Mouse (Mus musculus) left cerebral cortex, adult 11 months (tissue): Measurements from ENCODE around the gene Bag2.

Source experiments
- DNase-seq: peaks from one replicate; pipeline ENCODE4 v3.0.0; 2022; ENCODE audit warnings: low spot score

The Bag2 gene

GRCm38 (mm10) chr1:33757491-33758041 lies at the start of gene Bag2:
Gene Bag2, minus strand, starts transcription at chr1:33757795.
- DNase-seq, result no peak

DNA sequence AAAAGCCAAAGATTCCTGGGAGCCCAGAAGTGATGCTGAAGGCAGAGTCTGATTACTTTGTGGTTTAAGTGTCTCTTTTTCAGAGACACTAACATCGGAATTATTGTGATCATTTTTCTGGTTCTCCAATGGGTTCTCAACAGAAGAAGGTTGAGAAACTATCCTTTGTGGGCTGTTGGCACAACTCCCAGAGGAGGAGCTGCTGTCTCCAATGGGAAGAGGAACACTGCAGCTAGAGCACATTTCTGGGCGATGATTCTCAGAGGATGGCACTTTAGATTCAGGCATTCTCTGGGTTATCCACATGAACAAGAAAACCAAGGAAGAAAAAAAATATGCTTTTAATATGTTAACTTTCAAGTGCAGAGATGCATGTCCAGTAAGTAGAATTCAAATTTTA lies 45.7 kb upstream of the Bag2 start:
- DNase-seq, result no peak

- DNase-seq, result no peak
Measured at GRCm38 (mm10) chr1:33799620-33800019, 42.0 kb upstream of the Bag2 start.

GRCm38 (mm10) chr1:33788493-33788892 lies 30.9 kb upstream of the Bag2 start:
- DNase-seq, result no peak

- no peak for DNase-seq
Measured at GRCm38 (mm10) chr1:33788072-33788471, 30.5 kb upstream of the Bag2 start.

GRCm38 (mm10) chr1:33784561-33784960 lies 27.0 kb upstream of the Bag2 start:
- no peak for DNase-seq

GRCm38 (mm10) chr1:33776175-33776611 lies 18.6 kb upstream of the Bag2 start:
- DNase-seq, result no peak

DNA sequence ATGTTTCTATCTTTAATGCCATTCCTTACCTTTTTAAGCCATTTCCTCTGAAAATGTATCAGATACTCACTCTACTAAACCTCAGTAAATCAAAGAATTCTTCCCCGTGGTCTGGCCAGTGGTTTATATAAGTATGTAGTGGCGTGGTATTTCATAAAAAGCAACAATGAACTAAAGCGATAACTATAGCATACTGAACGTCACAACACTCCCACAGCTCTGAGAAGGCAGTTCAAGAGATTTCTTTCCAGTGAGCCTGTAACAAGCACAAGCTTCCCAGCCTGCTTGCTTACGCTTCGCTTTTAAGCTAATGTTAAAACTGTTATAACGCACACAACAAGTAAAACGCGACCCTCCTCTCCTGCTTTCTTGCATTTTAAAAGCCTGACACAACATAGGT lies 14.5 kb upstream of the Bag2 start:
- DNase-seq, result no peak

DNA sequence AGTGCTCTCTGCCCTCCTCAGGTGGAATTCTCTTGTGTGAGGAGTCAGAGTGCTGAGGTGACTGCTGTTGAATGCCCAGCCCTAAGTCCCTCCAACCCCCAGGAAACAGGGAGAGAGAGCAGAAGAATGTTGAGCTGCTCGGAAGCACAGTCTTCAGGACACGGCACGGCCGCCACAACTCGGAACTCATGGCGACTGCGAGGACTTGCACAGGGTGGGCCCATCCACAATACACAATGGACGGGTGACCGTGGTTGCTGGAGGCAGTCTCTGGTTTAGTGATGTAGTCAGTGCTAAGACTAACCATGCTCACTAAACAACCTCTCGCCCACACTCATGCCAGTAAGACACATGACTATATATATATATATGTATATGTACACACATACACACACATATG lies 14.0 kb upstream of the Bag2 start:
- DNase-seq, result no peak

DNA sequence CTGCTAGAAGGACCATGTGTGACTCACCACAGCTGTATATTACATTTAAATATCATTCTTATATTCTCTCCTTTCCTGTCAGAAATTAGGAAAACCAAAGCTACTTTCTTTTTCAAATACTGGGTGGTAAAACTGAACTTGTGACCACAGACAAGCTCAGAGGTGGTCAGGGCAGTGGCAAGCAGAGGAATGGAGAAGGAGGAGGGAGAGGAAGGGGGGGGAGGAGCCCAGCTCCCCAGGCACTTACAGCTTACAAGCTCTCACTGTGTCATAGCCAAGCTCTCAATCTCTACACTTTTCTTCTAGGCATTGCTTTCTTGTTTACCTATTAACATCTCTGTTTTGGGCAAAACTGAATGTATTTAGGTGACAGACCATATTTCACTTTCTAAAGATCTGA lies 11.2 kb upstream of the Bag2 start:
- no peak for DNase-seq

- no peak for DNase-seq
Measured at GRCm38 (mm10) chr1:33768091-33768787, 10.6 kb upstream of the Bag2 start.

GRCm38 (mm10) chr1:33766520-33767508 lies 9.2 kb upstream of the Bag2 start:
- DNase-seq, result no peak

GRCm38 (mm10) chr1:33765468-33766080 lies 8.0 kb upstream of the Bag2 start:
- no peak for DNase-seq

GRCm38 (mm10) chr1:33763826-33764225 lies 6.2 kb upstream of the Bag2 start:
- no peak for DNase-seq

DNA sequence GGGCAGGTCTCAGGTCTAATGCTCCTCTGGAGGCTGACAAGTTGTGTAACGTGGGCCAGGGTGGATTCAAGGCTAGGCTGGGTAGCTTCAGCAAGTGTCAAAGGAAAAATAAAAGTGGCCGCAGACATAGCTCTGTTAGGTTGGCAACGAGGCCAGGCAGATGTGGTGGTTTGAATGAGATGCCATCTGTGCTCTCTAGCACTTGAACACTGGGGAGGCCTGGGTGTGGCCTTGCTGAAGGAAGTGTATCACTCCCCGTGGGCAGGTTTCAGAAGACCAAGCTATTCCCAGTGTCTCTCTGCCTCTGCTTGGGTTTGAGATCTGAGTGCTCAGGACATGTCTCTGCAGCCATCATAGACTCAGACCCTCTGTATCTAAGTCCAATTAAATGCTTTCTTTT lies 893 bp upstream of the Bag2 start:
- DNase-seq, result no peak

DNA sequence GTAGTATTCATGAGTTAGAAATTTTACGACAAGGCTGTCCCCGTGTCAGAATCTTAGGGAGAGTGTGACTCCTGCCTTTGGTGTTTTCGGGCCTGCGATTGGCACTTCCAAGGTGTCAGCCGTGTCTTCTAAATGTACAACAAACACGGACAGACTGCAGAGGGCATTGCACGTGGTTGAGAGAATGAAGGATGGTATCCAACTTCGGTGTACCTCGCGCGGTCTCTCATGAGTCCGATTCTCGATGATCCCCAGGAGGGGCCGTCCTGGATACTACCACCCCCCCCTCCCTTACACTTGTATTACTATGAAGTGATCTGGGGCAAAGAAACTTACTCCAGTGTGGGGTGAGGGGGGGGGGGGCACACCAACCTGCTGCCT lies 572 bp downstream of the Bag2 start:
- no peak for DNase-seq

- DNase-seq, result no peak
Measured at GRCm38 (mm10) chr1:33756258-33757032, 1.1 kb downstream of the Bag2 start.

DNA sequence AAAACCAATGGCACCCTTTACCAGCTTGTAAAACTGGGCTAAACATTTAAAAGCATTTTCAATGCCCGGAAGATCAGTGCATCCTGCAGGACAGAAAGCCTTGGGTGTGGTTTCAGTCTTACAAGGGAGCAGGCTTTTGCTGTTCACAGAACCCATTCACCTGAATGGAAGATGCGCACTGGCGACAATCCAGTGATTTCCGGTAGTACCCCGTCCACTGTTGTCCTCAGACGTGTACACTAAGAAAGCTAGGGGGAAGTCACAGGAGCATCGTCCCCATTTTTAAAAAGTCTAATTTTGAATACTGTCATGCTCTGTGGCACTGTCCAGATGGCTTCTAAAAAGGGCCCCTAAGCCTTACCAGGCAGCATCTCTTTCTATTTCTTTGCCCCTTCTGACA lies 1.8 kb downstream of the Bag2 start:
- DNase-seq, result no peak

DNA sequence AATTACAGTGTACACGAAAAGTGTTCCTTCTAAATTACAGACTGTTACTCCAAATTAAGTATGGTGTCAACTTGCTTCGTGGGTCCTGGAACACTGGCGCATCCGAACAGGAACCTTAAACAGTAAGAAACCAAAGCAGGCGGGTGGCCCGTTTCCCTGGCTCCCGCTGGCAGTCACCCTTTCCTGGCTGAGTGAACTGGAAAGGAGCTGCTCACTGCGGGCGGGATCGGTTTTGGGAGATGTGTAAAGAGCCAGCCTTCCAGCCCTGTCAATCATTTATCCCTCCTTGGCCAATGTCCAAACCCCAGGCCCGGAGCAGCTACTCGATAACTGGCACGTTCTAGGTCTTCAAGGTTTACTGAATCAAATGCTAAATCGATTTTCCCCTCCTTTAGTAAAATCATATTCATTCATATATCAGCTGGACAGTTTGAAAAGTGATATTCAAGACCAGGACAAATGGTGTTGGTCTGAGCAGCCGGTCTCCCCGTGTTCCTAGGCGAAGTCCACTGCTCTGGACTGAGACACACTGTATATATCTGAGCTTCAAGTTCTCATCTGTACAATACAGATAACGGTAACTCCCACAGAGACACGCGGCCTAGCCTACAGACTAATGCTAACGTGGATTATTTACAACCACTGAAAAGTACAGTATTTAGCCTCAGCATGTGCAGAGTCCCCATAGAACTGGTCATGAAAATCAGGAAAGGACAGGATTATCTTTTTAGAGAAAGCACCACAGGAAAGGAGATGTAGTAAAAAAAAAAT lies 2.4 kb downstream of the Bag2 start:
- DNase-seq, result no peak

DNA sequence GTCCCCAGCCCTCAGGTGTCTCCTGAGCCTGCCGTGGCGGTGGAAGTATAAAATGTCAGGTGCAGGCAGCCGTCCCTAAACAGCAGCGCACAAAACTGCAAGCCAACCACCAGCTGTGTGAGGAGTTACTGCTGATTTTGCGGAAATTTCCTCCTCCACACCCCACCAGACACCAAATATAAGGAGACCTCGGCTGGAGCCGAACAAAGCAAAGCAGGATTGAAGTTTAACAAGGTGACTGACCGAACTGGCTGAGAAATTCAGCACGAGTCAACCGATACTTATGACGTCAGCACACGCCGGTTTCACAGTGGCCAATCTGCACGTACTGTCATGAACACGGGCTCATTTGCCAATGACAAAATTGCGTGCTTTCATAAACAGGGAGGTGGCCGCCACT lies 3.5 kb downstream of the Bag2 start:
- no peak for DNase-seq

DNA sequence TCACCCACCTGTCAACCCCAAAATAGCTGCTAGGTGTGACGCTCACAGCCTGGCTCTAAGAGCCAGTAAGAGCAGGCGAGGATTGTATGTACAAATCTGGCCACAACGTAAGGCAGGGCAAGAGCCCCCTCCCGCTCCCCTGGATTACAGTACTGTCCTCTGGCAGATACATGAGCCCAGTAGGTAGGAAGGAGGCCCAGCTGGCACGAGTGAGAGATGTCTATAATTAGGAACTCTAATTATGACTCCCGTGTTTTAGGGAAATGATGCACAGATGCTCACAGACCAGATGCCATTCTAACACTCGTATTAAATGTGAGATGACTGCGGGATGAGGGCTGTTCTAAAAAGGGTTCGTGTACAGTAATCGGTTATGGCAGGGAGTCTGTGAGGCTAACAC lies 6.3 kb downstream of the Bag2 start:
- peak; percentile 41 for DNase-seq
